Mouse (Mus musculus): Measurements from ENCODE around the gene Mymx.
A peak's percentile ranks its signal among the peaks of the same experiment; 100 is the strongest.
"Not testable (repeated sequence)": the region's sequence is repeated elsewhere in the genome, so short reads cannot be mapped to it uniquely, and the experiment has no call there.

Gene Mymx

DNA sequence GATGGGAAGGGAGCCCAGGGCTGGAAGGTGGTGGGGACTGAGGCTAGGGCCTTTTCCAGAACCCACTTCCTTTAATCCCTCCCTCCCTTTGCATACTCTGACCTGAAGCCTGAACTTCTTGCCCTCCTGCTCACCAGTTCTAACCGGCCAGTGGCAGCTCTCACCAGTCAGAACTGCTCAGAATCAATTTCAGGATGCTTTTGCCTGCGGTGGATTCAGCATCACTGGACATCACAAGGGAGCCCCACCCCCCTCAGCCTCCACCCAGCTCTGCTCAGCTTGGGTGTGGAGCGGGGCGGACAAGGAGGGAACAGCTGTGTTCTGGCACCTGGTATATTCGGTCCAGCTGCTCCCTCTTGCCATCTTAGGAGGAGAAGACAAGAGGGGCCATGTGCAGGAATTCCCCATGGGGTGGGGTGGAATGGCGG lies at the start of gene Mymx:
Gene Mymx, minus strand, starts transcription at position 226 of the 428 bp plus-strand sequence.
- no peak for DNase-seq (ENCODE audit: low spot score)

DNA sequence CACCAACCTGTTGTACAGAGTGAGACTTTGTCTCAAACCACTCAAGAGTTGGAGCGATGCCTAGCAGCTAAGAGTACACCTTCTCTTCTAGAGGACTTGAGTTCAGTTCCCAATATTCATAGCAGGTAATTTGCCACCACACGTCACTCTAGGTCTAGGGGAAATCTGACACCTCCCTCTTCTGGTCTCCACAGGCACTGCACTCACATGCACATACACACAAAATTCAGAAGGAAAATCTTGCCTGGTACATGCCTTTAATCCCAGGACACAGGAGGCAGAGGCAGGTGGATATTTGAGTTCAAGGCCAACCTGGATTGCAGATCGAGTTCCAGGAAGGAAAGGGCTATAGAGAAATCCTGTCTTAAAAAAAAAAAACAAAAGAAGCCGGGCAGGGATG lies 42.3 kb upstream of the Mymx start:
- DNase-seq (ENCODE audit: low spot score) = no peak

DNA sequence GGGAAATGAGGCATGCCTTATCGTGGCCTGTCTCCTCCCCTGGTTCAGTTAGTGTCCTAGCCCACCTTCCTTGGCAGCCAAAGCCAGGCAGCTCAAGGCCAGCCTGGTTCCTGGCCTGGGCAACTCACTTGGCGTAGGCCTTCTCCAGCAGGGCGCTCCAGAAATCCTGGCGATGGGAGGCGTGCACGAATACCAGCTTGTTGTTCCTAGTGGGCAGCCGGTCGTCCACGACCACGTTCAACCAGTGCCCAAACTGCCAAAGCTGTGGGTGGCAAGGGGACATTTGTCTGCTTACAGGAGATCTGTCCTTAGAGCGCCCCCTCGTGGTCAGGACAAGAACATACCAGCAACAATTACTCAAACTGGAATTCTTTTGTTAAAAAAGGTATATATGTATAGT lies 40.8 kb upstream of the Mymx start:
- peak; percentile 80 for DNase-seq (ENCODE audit: low spot score)

DNA sequence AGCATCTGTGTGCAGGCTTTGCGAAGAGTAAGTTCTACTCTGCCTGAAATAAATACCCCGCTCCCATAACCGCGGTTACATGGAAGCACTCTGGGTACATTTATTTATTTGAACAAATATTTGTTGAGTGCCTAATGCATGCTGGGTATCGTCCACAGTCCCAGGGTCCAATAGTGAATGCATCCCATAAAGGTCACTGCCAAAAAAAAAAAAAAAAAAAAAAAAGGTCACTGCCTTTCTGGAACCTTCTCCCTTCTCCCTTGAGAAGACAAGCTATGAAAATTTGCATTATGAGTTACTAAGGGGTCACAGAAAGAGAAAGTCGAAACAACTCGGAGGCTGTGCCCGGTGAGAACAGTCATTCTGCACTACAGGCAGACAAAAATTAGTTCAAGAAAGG lies 40.1 kb upstream of the Mymx start:
- no peak for DNase-seq (ENCODE audit: low spot score)

DNA sequence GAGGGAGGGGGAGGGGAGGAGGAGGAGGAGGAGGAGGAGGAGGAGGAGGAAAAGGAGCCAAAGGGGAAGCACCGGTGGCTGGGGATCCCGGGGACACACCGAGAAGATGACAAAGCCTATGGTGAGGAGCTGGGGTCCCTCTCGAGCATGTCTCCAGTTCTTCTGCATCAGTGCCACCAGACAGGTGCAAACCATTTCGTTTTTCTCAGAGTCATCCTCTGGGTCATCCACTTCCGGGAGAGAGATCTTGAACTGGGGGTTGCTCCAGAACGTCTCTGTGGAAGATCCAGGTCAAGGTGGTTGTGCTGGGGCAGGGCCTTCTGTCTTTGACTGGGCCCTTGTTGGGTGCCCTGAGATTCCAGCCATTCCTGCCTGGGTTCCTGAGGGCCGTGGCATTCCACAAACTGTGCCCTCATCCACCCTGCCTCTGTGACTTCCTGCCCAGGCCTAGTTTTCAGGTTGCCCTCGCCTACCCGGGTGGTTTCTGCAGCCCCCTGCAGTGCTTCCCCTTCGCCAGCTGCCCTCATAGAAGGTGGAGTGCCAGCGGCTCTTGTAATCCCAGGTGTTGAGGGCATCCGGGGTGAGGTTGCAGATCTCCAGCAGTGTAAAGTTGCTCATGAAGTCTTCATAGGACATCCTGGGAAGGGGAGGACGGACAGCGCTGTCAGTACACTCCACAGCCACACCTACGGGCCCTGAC lies 36.8 kb upstream of the Mymx start:
- no peak for DNase-seq (ENCODE audit: low spot score)

DNA sequence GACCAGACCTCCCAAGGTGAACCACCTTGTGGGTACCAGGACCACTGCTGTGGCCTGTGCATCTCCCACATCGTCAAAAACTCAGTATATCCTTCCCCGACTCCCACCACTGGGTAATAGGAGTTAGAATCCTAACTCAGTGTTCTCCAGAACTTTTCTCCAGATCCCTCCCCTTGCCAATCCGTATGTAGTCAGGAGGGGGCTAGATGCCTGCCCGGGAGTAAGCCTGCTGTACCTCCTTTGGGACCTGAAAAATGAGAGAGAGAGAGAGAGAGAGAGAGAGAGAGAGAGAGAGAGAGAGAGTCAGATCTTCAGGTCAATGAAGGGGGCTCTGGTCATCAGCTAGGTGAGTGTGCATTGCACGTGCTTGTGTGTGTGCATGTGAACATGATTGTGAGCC lies 32.1 kb upstream of the Mymx start:
- DNase-seq (ENCODE audit: low spot score) = no peak

DNA sequence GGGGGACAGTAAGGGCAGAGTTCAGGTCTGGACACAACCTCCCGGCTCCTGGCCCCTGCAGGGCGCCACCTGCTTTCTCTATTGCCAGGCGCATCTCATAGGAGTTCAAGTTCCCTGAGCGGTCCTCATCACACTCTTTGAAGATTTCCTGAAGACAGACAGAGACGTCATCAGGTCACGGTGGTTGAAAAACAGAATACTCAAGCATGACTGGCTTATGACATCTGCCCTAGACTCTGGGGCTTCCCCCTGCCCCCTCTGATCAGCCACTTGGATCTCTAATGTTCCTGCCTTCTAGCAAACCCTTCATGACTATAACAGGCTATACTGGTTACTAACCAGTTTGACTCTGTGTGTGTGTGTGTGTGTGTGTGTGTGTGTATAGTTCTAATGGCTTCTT lies 30.0 kb upstream of the Mymx start:
- DNase-seq (ENCODE audit: low spot score) = no peak

DNA sequence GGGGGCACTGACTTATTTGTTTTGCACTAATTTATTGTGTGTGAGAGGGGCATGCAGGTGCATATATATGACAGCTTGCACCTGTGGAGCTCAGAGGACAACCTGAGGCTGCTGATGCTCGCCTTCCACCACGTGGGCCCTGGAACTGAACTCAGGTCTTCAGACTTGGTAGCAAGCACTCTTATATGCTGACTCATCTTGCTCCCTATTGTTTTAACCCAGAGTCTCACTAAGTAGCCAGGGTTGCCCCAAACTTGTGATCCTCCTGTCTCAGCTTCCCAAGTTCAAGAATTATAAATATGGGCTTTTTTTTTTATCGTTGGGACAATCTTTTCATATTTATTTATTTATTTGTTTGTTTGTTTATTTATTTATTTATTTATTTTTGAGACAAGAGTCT lies 29.1 kb upstream of the Mymx start:
- DNase-seq (ENCODE audit: low spot score) = no peak

DNA sequence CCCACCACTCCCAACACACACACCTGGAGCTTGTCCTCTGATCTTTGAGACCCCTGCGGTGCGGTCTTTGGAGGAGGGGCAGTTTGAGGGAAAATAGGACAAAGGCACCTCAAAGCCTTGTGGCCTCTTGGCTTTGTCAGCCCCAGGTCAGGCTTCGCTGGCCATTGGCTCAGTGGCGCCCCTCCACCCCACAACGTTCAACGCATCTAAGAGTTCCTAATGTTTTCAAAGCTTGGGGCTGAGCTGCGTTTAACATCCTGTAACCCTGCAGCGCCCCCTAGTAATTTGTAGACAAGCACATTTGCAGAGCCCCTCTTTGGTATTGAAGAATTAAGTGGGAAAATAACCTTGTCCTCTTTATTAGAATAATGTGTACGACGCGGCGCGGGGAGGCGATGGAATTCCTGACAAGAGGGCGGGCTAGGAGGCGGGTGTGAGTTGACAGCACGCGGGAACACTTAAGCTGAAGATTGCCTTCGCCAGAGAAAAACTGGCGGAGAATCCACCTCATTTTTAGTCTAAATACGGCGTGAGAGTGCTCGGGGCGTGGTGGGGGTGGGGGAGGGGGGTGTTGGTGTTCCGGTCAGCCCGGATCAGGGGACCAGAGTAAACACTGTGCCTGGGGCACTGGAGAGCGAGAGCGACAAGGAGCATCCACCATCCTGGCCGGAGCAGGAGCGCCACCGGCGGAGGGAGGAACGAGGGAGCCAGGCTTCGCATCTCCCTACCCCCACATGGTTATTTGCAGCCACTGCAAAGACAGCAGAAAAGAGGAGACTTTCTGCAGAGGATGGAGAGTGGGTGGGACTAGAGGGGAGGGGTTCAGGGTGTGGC lies 28.2 kb upstream of the Mymx start:
- peak; percentile 47 for DNase-seq (ENCODE audit: low spot score)

DNA sequence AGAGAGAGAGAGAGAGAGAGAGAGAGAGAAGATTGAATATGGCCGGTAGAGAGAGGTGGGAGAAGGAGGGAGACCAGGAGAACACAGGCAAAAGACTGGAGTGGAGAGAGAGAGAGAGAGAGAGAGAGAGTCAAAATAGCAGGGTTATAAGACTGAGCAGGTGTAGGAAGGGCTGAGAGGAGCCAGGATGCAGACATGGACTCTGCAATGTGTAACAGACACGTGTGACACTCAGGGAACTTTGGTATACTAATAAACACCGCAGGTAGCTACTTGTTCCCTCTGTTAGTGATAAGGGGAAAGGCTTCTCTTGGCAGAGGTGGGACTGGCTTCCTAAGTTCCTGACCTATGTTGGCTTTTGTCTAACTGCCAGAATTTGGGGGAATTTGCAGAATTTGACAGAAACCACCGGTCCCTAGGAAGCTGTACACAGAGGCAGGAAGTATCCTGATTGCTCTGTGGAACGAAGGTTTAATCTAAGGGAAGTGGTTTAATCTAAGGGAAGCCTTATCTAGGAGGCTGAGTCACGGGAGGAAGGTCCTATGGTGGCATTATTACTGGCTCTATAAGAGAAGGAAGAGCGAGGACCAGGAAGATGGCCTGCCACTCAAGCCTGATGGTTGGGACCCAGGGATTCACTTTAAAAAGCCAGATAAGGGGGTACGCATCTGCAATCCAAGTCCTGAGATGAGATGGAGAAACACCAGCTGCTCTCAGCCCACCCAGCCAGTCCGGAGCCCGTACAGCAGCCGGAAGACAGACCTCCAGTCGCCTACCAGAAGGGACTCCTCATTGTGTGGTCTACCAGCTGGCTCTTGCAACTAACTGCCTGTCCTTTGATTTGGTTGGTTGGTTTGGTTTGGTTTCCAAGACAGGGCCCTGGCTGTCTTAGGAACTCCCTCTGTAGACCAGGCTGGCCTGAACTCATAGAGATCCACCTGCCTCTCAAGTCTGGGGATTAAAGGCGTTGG lies 27.3 kb upstream of the Mymx start:
- DNase-seq (ENCODE audit: low spot score) = no peak

DNA sequence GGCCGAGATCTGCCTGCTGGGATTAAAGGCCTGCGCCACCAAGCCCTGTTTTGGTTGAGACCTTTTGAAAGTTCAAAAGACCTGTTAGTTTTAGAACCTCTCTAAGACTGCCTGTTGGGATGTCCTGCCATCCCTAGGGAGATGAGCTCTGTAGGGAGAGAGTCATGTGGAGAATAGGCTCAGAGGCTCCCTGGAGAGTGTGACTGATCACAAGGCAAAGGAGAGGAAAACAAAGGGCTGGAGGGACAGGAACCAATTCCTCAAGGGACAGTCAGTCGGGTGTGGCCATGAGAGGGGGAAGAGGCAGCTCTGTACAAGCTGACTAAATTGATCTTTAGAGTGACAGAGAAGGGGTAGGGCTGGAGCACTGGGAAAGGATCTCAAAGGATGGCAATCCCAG lies 26.3 kb upstream of the Mymx start:
- DNase-seq (ENCODE audit: low spot score) = no peak

DNA sequence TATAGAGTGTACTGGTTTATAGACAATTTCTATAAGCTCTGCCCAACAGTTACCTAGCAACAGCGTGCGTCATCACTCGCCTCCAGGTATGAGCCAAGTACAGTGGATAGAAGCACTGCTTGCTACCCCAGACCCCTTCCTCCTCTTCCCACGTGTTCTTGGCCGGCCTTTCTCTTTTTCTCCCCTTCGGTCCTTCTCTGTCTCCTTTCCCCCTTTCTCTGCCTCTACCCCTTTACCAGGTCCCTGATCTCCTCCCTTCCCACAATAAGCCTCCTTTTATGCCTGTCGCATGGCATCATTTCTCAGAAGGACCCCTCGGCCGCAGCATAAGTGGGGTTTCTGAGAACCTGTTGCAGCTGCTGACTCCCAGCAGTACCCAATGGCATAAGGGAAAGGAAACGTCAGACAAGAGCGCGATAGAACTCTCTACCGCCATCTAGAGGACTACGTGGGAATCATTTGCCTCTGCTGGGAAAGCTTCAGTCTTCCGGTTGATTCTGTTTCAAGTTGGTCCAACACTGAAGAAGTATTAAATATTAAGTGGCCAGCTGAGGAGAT lies 24.8 kb upstream of the Mymx start:
- DNase-seq (ENCODE audit: low spot score) = peak; percentile 54

DNA sequence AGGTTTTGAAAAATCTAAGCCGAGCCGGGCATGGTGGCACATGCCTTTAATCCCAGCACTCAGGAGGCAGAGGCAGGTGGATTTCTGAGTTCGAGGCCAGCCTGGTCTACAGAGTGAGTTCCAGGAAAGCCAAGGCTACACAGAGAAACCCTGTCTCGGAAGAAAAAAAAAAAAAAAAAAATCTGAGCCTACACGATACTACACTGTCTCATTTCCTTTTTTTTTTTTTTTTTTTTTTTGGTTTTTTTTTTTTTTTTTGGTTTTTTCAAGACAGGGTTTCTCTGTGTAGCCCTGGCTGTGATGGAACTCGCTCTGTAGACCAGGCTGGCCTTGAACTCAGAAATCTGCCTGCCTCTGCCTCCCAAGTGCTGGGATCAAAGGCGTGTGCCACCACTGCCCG lies 21.5 kb upstream of the Mymx start:
- DNase-seq (ENCODE audit: low spot score) = not testable (repeated sequence)

DNA sequence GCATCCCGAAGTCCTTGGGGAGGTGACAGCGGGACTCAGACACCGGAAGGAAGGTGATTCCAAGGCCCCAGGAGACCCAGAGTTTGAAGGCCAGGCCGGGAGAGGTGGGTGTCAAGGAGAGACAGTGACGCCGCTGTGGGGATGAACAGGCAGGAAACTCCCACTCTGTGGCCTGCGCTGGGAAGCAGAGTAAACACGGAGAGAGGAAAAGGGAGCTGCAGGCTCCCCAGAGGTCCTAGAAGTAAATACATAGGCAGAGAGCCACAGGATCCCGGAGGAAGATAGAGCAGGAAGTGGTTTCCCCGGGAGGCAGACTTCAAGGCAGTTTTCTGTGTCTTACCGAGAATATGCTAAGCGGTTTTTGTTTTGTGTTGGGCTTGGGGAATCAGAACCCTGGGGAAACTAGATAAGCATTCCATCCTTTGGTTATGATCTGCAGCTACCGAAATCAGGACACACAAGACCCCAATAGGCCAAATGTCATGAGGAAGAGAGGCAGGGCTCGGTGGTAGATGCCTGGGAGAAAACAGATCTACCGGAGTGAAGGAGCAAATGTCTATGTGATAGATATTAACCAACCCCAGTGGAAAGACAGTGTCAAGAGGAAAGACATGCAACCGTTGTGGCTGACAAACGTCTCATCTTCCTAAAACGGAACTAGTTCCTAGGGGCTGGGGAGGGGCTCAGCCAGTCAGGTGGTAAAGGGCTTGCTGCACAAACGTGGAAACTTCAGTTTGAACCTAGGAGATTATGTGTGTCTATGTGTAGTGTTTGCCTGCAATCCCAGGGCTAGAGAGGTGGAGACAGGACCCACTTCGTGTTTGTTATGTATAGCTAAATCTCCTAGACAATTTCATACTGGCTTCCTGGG lies 17.7 kb upstream of the Mymx start:
- DNase-seq (ENCODE audit: low spot score) = no peak

DNA sequence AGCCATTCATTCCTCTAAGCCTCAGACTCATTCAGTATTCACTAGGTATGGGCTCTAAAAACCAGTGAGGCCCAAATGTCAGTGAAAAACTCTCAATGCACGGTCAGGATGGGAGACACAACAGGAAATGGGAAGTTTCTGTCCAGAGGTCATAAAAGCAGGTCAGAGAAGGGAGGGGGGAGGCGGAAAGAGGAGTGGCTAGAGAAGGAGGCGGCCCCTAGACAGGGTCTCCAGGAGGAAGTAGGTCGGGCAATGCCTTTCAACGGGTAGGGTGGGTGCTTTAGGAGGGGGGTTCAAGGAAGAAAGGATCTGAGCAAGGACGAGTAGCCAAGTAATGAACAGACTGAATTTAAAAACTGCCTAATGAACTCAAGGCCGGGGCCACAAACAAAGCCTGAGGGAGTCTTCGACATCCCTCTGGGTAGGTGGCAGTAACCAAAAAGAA lies 17.1 kb upstream of the Mymx start:
- DNase-seq (ENCODE audit: low spot score) = no peak

DNA sequence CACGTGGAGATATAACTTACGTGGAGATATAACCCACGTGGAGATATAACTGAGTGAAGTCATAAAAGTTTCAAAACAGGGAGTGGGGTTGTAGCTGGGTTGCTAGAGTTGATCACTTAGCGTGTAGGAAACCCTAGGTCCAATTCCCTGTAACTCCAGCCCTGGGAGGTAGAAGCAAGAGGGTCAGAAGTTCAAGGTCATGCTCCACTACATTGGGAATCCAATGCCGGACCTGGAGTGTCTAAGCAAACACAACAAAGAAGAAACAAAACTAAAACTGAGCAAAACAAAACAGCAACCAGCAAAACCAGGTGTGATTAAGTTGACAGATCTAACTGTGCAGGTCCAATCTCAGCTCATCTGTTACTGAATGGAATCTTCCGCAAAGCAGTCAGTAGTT lies 15.8 kb upstream of the Mymx start:
- DNase-seq (ENCODE audit: low spot score) = no peak

DNA sequence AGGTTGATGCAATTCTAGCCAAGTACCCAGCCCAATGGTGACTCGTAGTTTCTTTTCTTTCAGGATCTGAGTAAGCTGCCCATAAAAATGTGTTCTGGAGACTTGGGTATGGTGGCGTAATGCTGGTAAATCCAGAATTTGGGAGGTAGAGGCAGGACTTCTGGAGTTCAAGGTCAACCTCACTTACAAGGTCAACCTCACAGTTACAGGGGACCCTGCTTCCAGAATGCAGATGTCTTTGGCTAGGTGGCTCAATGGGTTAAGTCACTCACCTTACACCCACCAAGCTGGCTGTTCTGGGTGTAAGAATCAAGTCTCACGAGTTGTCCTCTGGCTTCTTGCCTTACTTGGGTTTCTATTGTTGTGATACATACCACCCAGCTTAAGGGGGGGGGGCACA lies 14.8 kb upstream of the Mymx start:
- no peak for DNase-seq (ENCODE audit: low spot score)

DNA sequence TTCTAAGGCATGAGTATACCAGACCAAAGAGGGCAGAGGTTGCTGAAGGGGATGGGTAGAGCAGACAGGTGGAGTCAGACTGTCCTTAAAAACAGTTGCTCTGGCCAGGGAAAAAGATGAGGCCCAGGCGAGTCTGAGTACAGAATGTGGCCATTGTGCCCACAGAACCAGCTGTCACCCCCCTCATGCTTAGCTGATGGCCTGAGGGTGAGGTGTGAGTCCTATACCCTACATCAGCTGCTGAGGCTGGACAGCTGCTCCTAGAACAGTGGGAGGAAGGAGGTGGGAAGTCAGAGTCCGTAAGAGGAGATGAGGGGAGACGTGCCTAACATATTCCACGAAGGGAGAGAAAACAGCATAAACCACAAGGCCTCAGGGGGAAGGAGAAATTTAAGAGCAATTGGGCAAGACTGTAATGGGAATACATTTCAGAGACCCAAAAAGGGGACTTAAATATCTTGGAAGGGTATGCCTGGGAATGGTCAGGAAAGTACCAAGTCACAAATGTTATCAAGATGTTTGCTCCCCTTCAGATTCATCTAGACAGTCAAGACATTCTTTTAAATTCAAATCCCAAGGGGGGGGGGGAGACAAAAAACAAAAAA lies 14.2 kb upstream of the Mymx start:
- DNase-seq (ENCODE audit: low spot score) = no peak

DNA sequence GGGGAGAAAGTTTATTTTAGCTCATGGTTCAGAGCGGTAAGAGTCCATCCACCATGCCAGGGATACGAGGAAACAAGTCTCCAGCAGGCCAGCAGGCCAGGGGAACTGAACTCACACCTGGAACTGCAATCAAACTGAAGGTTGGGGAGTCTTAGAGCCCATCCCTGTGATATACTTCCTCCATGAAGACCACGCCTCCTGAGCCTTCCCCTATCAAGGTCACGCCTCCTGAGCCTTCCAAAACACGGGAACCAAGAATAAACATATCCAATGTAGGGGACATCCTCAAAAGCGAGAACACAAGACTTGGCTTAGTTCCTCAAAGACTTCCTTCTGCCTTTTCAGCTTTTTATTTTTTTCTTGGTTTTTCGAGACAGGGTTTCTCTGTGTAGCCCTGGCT lies 11.0 kb upstream of the Mymx start:
- DNase-seq (ENCODE audit: low spot score) = no peak

DNA sequence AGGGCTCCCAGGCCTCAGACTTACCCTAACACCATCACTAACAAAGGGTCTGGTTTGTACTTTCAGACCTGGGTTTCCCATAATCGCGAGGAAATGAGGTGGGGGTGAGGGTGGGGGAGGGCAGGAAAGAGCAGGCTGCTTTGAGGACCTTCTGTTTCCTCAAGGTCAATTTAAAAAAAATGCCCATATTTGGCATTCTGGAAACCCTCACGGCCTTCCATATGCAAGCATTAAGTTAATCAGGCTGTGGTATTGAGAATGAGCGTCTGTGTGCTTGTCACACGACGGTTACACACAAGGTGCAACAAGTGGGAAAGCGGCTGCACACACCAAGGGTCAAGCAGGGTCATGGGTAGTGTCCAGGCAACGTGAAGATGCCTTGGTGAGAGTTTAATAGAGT lies 10.1 kb upstream of the Mymx start:
- DNase-seq (ENCODE audit: low spot score) = no peak
